Mouse (Mus musculus) left cerebral cortex, adult 18-20 months (tissue): ENCODE results near the gene Set. TPM values are rescaled to one million over a fixed set of nuclear protein-coding genes. Genes with fewer than 3 reads are reported as not detected.
A peak's percentile ranks its signal among the peaks of the same experiment; 100 is the strongest.

Experiments used
- DNase-seq, 2 experiments: peaks; one replicate each; pipeline ENCODE4 v3.0.0; 2021 to 2022; ENCODE audit warnings: low spot score in 2 of 2, mixed read lengths in 1 of 2
- total RNA-seq, 2 experiments: library from RNA; stranded (reverse); gene quantifications; 2 replicates each; pipeline ENCODE4 v1.2.3; 2021

Gene Set
- total RNA-seq, 2 experiments from 2014 or later: 191 to 199 TPM

DNA sequence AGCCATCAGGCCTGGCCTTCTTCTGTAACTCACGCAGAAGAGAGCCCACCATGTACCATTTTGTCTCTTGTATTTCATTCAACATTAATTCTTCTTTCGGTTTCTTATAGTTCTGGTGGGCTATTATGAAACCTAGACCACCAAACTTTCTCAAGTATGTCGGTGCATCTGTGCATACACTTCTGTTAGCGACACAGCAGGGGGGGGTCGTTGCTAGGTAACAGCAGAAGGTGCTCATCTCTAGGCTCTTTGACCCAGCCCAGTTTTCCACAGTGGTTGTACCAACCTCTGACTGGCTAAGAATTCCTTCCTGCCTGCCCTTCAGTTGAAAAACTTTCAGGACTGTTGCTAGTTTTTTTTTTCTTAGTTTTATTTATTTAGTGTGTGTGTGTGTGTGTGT lies 1.2 kb downstream of the Set start:
- DNase-seq: no peak

DNA sequence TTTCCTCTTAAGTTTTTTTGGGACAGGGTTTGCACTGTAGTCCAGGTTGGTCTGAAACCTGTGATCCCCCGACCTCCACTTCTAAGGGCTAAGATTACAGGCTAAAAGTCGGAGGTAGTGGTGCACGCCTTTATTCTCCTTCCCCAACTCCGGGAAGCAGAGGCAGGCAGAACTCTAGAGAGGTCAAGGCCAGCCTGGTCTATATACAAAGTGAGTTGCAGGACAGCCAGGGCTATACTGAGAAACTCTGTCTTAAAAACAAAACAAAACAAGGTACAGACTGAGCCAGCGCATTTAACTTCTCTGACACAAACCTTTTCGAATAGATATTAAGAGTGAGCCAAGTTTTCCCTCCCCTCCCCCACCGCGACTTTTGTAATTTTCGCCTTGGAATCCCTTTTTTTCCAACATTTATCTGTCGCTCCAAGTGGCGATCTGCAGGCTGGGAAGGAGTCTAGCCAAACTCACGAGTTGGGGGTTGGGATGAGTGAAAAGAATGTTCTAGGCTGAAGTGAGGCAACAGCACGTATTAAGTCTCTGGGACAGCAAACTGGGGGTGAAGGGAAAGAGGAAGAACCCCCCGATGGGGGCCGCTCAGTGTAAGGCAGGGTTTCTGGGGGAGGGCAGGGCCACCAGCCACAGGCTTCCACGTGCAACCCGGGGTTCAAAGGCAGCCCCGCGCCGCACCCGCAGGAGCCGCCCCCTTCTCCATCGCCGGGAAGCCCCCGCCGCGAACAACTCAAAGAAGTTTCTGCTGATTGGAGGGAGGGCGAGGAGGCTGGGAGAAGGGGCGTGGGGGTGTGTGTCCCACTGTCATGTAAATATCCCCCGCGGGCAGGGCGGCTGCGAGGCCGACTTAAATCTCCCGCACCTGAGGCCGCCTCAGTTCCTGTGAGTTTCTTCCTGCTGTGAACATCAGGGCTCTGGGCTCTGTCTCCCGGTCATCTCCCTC lies 4.3 kb downstream of the Set start:
- DNase-seq: no peak

DNA sequence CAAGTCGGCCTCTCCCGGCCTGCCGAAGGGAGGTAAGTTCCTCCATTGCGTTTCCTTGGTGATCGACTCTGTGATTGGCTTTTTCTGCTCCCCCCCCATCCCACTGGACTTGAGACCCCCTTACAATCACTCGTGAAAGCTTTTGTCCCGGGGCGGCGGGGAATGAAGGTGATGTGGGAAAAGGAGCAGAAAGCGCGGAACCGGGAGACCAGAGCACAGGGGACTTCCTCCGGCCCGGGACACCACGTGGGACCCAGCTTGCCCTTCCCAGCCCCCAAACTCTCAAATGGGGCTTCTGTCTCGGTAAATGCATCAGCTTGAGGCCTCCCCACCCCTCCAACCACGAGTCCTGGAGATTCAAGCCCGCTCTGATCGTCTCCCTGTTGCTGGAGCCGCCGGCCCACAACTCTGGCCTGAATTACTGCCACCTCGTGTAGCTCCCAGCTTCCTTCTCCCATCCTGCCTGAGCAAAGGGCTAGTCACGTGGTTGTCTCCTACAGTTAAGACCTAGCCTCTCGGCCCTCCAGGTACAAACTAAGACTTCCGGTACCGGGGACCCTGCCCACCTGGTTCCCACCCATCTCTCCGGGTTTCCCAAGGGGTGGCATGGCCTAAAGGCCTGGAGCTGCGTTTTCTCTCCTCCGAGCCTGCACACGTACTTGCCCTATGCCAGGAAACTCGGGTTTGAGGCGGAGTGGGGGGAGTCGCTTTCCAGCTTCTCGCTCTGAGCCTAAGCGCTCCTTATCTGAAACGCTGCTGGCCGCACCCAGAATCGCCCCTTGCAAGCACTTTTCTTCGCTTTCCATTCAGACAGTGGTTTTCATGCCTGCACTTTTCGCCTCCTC lies 5.3 kb downstream of the Set start:
- DNase-seq: peak; percentile 28 to 32

DNA sequence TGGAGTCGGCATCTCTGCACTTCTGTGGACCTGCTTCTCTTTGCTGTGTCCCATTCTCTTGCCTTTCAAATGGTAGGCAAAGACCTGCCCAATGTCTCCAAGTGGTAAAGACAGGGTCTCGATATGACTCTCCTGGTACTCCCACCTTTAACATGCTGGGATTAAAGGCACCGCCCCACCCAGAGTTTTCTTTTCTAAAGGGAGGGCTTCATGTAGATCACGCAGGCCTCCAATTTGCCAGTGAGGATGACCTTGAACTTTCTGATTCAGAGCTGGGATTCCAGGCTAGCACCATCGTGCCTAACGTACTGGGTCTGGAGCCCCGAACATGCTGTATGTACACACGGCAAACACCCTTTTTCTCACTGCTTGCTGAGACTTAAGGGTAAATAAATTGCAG lies 6.1 kb downstream of the Set start:
- DNase-seq: no peak

DNA sequence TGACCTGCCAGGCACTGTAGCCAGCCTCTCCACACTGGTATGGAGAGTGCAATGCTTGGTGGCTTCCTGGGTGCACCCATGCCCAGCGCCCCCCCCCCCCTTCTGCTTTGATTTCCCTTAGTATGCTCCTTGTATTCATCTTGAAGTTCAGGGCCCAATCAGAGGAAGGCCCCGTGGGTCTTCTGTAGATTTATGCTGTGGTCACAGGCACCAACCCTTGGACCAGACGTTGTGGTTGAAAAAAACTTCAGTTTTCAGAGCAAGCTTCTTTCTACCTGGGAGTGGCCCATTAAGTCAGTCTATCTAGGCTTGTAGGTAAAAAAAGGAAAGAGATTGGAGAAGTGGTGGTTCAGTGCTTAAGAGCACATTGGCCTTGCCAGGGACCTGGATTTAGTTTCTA lies 6.6 kb downstream of the Set start:
- no peak for DNase-seq

DNA sequence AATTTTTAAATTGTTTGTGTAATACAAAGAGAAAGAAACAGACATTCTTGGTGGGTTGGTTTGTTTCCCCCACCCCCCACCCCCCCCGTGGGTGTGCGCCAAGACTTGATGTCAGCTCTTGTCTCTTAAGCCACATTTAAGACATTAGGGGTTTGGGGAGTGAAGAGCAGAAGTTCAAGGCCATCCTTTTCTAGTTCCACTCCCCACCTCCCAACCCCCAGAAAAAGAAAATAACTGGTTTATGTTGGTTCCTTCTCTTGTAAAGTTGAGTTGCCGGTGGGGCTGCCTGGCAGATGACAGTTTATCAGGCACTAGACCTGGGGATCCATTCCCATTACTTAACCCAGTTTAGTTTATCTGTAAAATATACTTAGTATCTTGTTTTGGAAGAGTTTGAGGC lies 7.1 kb downstream of the Set start:
- no peak for DNase-seq

DNA sequence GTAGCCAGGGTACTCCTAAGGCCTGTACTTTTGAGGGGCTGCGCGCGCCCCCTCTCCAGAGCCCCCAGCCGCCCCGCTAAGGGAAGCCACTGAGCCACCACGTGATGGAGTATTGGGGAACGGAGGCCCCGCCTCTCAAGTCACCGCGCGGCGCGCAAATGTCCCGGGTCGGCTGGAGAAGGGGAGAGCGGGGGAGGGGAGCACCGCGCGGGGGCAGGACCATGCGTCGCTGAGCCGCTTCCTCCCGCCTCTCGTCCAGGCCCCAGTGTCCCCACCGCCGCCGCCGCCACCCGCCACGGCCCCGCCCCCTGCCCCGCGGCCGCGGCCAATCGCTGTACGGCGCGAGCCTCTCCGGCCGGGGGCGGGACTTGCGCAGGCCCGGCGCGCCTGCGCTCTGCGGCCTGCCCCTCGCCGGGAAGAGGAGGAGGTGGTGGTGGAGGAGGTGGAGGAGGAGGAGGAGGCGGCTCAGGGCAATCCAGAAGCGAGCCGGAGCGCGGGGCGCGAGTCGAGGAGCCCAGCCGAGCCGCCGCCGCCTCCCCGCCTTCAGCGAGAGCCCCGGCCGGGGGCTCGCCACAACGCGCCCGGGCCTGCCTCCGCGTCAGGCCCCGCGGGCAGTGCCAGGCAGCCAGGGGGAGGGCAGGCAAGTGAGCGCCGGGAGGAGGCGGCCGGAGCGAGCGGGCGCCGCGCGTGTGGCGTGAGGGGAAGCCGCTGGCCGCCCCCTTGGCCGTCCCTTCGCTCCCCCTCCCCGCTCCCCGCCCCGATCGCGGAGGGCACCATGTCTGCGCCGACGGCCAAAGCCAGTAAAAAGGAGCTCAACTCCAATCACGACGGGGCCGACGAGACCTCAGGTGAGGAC lies 9.1 kb downstream of the Set start:
- DNase-seq: peak; percentile 88 to 95

DNA sequence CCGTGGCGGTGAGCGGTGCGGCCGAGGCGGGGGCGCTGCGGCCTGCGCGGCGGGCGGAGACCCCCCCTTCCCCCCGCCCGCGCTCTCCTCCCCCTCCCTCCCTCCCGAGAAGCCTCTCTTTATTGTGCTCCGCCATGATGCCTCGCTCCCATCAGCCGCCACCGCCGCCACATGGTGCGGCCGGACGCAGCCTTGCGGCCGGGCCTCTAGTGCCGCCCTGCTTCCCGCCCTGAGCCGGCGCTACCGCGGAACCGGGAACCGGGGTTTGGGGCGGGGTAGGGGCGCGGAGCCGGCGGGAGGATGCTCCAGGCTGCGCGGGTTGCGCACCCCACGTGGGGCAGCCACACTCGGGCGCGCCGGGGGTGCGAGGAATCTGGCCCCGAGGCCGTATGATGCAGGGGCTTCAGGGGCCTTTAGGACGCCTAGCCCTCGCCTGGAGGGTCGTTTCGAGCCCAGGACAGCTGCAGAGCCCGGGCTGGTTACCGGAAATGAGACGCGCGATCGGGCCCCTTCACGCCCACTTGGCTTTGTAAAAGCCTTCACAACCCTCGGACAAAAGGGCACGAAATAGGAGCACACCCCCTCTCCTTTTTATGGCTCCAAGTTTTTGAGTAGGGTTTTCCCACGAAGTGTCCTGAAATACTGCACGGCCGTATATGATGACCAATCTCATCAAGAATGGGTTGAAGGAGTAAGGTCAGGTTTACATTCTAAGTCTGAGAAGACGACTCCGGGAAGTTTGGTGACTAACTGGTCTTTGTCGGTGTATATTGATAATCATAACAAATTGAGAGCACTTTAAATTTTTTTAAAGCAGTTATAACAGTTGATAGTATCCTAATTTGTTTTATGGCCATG lies 10.1 kb downstream of the Set start:
- peak; percentile 29 to 31 for DNase-seq

DNA sequence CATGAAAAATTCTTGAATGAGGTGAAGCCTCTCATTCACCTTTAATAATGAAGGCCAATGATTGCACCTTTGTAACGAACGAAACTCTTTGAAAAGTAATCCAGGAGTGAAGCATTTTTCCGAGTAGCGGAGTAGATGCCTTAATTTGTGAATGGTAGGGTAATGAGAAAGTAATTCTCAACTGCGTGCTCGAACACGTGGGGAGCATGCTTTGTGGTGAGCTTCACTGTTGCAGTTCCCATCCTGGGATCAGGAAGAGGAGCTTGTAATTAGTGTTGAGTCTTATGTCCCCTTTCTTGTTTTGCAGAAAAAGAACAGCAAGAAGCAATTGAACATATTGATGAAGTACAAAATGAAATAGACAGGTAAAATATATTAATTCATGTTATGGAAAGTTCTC lies 10.8 kb downstream of the Set start:
- no peak for DNase-seq

DNA sequence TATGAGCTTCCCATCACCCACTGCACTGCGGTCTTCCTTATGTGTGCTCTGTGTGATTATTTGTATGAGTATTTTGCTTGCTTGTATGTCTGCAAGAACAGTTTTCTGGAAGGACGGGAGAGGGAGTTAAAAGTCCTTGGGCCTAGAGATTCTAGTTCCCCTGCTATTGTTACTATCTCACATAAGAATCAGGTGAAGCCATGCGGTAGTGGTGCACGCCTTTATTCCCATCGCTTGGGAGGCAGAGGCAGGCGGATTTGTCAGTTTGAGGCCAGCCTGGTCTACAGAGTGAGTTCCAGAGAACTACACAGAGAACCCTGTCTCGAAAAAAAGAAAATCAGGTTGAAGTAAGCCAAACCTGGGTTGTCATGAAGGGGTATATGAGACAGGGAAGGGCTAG lies 15.7 kb downstream of the Set start:
- DNase-seq: no peak

DNA sequence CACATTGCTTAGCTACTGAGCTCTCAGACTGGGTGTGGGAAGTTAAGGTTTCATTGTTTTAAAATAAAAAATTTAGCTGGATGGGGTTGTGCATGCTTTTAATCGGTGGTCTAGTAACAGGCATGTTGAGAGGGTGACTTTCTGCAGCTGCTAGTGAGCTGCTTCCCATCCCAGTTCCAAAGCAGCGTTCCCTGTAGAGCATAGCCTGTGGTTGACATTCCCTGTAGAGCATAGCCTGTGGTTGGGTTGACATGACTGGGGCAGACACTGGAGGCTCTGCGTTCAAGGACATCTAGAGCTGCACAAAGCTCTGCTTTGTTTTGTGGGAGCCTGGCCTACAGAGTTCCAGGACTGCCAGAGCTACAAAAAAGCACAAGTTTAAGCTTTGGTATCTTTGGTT lies 16.1 kb downstream of the Set start:
- DNase-seq: no peak

DNA sequence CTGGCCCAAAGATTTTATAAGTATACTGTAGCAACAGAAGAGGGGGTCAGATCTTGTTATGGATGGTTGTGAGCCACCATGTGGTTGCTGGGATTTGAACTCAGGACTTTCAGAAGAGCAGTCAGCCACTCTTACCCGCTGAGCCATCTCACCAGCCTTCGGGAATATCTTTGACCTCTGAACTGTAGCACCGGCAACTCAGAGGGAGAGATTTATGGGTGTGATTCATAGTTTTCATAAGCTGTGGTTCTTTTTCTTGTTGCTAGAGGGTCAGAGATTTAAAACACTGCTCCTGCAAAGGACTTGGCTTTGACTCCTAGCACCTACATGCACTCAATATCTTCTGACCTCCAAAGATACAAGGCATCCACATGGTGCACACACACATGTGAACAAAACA lies 18.4 kb downstream of the Set start:
- no peak for DNase-seq

DNA sequence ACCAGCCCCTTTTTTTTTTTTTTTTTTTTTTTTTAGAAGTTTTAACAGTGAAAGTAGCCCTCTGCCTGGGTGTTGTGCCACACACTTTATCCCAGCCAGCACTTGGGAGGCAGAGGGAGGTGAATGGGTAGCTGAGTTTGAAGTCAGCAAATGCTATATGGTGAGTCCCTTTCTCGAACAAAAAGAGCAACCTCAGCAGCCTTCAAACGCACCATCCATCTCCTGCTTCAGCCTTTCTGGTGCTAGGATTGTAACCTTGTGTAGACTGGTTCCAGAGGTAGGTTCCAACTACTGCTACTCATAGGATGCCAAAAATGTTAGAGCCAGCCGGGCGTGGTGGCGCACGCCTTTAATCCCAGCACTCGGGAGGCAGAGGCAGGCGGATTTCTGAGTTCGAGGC lies 19.3 kb downstream of the Set start:
- DNase-seq: no peak

DNA sequence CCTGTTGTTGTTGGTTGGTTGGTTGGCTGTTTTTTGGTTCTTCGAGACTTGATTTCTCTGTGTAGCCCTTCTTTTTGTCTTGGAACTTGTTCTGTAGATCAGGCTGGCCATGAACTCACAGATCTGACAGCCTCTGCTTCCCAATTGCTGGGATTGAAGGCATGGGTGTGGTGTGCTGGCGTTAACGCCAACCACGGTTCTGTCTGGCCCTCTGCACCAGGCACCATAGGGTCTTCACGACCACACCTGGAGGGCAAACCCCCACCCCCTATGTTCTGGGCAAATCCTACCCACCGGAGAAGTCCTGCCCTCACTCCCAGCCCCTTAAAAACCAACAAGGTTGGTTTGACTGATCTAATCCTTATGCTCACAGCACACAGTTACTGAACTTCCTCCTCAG lies 19.8 kb downstream of the Set start:
- no peak for DNase-seq

DNA sequence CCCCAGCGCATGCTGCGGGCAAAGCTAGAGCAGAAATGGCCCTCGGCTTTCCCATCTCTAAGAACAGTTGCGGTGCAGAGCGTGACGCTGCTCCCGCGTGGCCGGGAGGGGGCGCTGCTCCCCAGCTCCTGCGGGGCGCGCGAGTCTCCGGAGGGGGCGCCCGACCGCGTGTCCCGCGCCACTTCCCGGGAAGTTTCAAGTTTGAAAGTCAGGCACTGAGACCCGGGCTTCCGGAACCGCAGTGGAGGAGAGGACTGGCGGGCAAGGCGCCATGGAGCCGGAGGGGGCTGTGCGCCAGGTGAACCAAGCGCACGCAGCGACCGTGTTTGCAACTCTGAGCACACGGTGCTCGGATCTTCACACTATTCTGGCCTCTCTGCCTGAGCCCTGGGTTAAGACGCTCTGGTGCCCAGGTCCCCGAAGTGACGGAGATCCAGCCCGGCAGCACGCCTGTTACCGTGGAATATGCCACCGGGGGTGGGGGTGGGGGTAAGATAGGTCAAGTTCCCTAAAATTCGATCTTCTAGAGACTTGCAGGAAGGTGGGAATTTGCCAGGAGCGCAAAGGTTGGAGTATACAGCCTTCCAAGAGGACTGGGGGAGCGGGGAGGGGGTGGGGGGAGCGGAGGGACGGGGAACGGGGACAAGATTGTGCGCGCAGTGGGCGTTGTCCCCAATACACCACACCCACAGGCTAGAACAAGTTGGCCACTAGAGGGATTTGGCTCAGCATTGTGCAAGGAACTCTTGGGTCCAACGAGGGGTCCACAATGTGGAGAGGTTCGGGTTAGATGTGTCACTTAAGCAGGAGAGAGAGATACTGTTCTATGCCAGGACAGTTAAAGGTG lies 20.5 kb downstream of the Set start, which contains the start of gene Pkn3:
Pkn3 (plus strand) TSS at position 183 of the 847 bp plus-strand sequence.
- peak; percentile 77 to 79 for DNase-seq

DNA sequence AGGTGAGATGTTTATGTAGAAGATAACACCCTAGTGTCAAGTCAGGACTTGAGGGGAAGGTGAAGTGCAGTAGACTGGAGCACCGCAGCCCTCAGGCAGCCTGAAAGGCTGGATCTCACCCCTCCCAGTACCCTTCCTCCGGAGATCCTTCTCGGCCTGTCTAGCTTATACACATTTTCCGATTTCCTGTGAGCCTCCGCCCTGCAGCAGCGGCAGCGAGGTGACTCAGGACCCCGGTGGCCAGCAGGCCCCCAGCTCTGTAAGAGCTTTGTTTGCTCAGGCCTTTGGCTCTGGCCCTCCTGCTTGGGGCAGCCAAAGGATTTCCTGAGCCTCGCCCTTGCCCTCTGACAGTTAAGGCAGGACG lies 21.2 kb downstream of the Set start:
- no peak for DNase-seq

DNA sequence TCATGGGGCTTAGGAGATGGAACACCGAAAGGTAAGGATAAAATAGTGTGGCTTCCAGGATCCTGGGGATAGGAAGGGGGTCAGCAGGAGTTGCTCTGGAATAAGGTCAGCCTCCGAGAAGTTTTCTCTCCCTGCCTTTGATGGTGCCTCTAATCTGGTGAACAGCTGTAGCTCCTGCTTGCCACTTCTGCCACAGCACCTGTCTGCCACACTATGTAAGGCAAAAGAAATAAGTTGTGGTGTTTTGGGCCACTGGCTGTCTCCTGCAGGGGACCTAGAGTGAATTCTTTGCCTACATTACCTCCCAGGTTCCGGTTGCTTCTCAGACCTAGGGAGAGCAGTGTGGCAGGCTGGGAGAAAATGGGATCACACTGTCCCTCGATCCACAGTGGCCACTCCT lies 21.6 kb downstream of the Set start:
- DNase-seq: no peak

DNA sequence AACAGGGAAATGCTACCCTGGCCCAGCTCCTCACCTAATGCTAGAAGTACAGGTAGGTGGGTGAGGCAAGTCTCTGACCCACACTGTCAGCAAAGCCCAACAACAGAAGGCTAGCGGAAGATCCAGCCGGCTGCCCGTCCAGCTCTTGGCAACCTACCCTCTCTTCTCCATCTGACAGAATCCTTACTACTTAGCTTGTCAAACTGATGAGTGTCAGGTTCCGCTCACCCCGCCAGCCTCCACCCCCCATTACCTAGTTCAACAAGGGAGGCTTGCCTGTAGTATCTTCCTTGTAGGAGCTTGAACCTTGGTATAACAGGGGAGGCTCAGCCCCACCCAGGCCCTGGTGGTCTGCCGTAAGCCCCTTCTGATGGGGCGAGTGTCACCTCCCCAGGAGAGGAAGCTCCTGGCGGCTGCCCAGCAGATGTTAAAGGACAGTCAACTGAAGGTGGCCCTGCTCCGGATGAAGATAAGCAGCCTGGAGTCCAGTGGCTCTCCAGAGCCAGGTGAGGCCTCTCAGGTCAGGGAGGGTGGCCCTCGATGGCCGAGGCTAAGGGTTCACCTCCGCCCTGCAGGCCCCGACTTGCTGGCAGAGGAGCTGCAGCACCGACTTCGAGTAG lies 23.1 kb downstream of the Set start:
- no peak for DNase-seq

DNA sequence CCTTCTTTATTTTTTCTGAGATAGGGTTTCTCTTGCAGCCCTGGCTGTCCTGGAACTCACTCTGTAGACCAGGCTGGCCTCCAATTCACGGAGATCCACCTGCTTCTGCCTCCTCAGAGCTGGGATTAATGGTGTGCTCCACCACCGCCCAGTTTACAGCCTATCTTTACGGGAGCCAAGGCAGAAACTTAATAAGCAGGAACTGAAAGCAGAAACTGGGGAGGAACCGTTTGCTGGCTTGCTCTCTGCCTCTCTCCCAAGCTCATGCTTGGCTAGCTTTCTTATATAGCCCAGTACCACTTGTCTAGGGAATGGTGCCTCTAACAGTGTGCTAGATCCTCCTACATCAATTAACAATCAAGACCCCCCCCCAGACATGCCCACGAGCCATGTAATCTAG lies 26.9 kb downstream of the Set start:
- DNase-seq: no peak
